Mouse (Mus musculus): ENCODE measurements around the gene Hsf2. TPM values are rescaled to one million over a fixed set of nuclear protein-coding genes. Genes with fewer than 3 reads are reported as not detected.

The Hsf2 gene
- polyA plus RNA-seq, 1 experiment: 23.4 TPM

DNA sequence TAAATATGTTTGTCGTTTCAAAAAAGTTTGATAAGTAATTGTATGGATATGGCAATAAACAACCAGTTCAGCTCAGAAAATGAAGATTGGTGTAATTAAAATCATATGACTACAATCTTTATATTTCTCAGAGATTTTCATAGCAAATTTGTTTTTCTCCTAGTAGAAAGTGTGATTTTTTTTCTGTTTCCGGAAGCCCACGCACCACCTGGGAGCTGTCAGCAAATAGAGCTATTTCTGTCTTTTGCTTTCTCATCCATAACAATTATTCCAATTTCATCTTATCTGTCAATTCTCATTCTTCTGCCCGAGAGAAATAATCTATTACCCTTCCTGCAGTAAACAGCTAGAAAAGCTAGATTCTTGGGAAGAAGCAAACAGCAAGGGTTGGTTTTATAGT is 63.4 kb downstream of the Hsf2 start:
- TF ChIP-seq POLR2A (IDR thresholded peaks at IDR 0.05; ENCODE audit: borderline replicate concordance, insufficient read depth, low read length) (no peak), CTCF (IDR thresholded peaks at IDR 0.05; ENCODE audit: borderline replicate concordance, insufficient read depth, low read depth, low read length) (no peak)
- no peak for DNase-seq
- H3K4me3 ChIP-seq (replicated peaks; ENCODE audit: insufficient read depth, low read depth, low read length): no peak overlapping the region
- no peaks in the 10 kb centered on the region for H3K4me1 ChIP-seq (ENCODE audit: control insufficient read depth, insufficient read depth, low read length)
- 77% methylated on average over 4 of the region's 4 CpGs for WGBS
- H3K27ac ChIP-seq (ENCODE audit: insufficient read depth, low read length): no peak overlapping the region
- no peaks in the 10 kb centered on the region for H3K27me3 ChIP-seq (ENCODE audit: control insufficient read depth, insufficient read depth, low read length)

DNA sequence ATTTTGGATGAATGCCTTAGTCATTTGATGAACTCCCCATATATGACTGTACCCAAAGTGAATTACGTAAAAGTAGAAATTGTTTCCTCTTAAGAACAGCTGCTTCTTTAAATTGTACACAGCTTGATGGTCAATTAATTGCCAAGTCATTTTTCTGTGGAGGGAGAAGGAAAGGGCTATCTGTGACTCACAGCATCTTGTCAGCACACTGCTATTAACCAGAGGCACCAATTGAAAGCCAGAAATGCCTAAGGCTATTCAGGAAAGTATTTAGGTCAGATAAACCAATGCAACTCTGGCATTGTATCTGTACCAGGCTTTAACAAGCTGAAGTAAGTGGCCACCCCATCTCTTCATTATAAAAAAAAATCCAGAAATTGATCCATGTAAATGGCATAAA is 67.5 kb downstream of the Hsf2 start:
- TF ChIP-seq CTCF (IDR thresholded peaks at IDR 0.05; ENCODE audit: borderline replicate concordance, insufficient read depth, low read depth, low read length) (no peak), POLR2A (IDR thresholded peaks at IDR 0.05; ENCODE audit: borderline replicate concordance, insufficient read depth, low read length) (no peak)

GRCm38 (mm10) chr10:57557597-57557996 is 71.4 kb downstream of the Hsf2 start:
- 92% methylated on average over 5 of the region's 5 CpGs for WGBS
- no peaks in the 10 kb centered on the region for H3K4me1 ChIP-seq (ENCODE audit: control insufficient read depth, insufficient read depth, low read length)
- no peak overlapping the region for H3K27ac ChIP-seq (ENCODE audit: insufficient read depth, low read length)
- no peak for TF ChIP-seq POLR2A (IDR thresholded peaks at IDR 0.05; ENCODE audit: borderline replicate concordance, insufficient read depth, low read length)
- TF ChIP-seq CTCF (IDR thresholded peaks at IDR 0.05; ENCODE audit: borderline replicate concordance, insufficient read depth, low read depth, low read length): no peak
- DNase-seq: no peak
- H3K4me3 ChIP-seq (replicated peaks; ENCODE audit: insufficient read depth, low read depth, low read length): no peak overlapping the region
- no peaks in the 10 kb centered on the region for H3K27me3 ChIP-seq (ENCODE audit: control insufficient read depth, insufficient read depth, low read length)

More for the DNA sequence above, 67.5 kb downstream of the Hsf2 start:
- Histone ChIP-seq H3K4me3 (replicated peaks; ENCODE audit: insufficient read depth, low read depth, low read length) (no peak overlapping the region), H3K4me1 (ENCODE audit: control insufficient read depth, insufficient read depth, low read length) (no peaks in the 10 kb centered on the region), H3K27me3 (ENCODE audit: control insufficient read depth, insufficient read depth, low read length) (no peaks in the 10 kb centered on the region), H3K27ac (ENCODE audit: insufficient read depth, low read length) (no peak overlapping the region)
- DNase-seq: no peak
- 63% methylated on average over 1 of the region's 1 CpGs for WGBS

Other genes starting within 250 kb of the Hsf2 start
- 581 and 607 TPM in 2 replicates for gene Serinc1, start 46.1 kb downstream of the Hsf2 start, polyA plus RNA-seq (2012; rRNA removed)
- gene Pkib, start 145.6 kb downstream of the Hsf2 start, polyA plus RNA-seq (2012; rRNA removed): 89.3 and 98.1 TPM in 2 replicates